Mouse (Mus musculus) midbrain, embryonic 10.5 days (tissue): ENCODE data around the gene Cep70. TPM values are rescaled to one million over a fixed set of nuclear protein-coding genes. Genes with fewer than 3 reads are reported as not detected.

Experiments used
- DNase-seq: peaks from one replicate; pipeline ENCODE4 v3.0.0-alpha.2; 2017; ENCODE audit warnings: low spot score
- H3K27ac ChIP-seq: fragments of 300-500 bp; sonication (generic); replicated peaks from 2 replicates; pipeline ENCODE4 v1.5.1; 2016; ENCODE audit warnings: mild to moderate bottlenecking
- H3K27me3 ChIP-seq: fragments of 300-500 bp; sonication (generic); 2 replicates; pipeline ENCODE4 v1.6.1; 2016; ENCODE audit warnings: low read depth, mild to moderate bottlenecking; ENCODE audit not compliant: poor library complexity, severe bottlenecking
- H3K36me3 ChIP-seq: fragments of 300-500 bp; sonication (generic); 2 replicates; pipeline ENCODE4 v1.6.1; 2016; ENCODE audit warnings: mild to moderate bottlenecking, moderate library complexity
- H3K4me1 ChIP-seq: fragments of 300-500 bp; sonication (generic); 2 replicates; pipeline ENCODE4 v1.6.1; 2016
- H3K4me3 ChIP-seq: fragments of 300-500 bp; sonication (generic); 2 replicates; pipeline ENCODE4 v1.5.1; 2016; ENCODE audit warnings: mild to moderate bottlenecking, moderate library complexity
- H3K9me3 ChIP-seq: fragments of 300-500 bp; sonication (generic); replicated peaks from 2 replicates; pipeline ENCODE4 v1.6.1; 2016; ENCODE audit warnings: mild to moderate bottlenecking
- WGBS: fragments of 180-500 bp; shearing (Covaris S2); methylation state at CpG from one replicate; pipeline ENCODE4 v1.1.7; 2016; 5-methylcytosine and 5-hydroxymethylcytosine counted together
- polyA plus RNA-seq: library from polyadenylated mRNA; unstranded; fragments of >200 nt; fragmentation: Nextera tagmentation; extraction: Ambion mirVana; gene quantifications from 2 replicates; pipeline ENCODE4 v1.2.1, GENCODE M21; 2016

Cep70 gene
- 37.8 and 41.6 TPM in 2 replicates for polyA plus RNA-seq

- H3K27ac ChIP-seq: peak within 1 kb of the TSS; percentile 92
- peaks cover 17% of the 10 kb centered on the region for H3K4me1 ChIP-seq
- peak within 1 kb of the TSS; percentile 91 for H3K4me3 ChIP-seq
- H3K9me3 ChIP-seq: no peaks in the 10 kb centered on the region; the same call in 1 of the 2 replicates
- peaks cover 4% of the 10 kb centered on the region for H3K27me3 ChIP-seq
- DNase-seq: peak; percentile 95
- under 1% methylated on average over 66 of the region's 66 CpGs for WGBS
- H3K36me3 ChIP-seq: peaks cover 10% of the 10 kb centered on the region; the same call in 1 of the 2 replicates
These were observed at the start of gene Cep70 for GRCm38 (mm10) chr9:99243190-99243894. TSS of gene Cep70 (plus strand) at chr9:99243367.

DNA sequence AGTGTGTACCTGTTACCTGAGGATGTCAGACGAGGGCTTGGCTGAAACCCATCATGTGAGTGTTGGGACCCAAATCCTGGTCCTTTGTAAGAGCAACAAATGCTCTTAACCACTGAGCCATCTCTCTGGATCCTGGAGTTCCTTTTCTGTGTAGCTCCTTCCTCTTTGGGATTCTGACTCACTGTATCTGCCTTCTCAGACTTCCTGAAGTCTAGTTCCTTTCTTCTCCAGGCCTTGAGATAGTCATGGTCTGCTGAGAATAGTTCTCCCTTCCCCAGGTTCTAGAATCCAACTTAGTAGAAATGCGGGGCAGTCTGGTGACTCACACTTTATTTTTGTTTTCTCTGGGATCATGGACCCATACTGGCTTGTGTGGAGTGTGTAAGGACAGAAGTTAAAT lies 30.5 kb upstream of the Cep70 start:
- peaks cover 7% of the 10 kb centered on the region; the same call in 1 of the 2 replicates for H3K4me1 ChIP-seq
- WGBS: 86% methylated on average over 2 of the region's 2 CpGs
- DNase-seq: no peak
- no peaks in the 10 kb centered on the region for H3K36me3 ChIP-seq
- no peak overlapping the region for H3K27ac ChIP-seq
- H3K9me3 ChIP-seq: no peaks in the 10 kb centered on the region
- no peak overlapping the region for H3K4me3 ChIP-seq
- H3K27me3 ChIP-seq: no peaks in the 10 kb centered on the region

DNA sequence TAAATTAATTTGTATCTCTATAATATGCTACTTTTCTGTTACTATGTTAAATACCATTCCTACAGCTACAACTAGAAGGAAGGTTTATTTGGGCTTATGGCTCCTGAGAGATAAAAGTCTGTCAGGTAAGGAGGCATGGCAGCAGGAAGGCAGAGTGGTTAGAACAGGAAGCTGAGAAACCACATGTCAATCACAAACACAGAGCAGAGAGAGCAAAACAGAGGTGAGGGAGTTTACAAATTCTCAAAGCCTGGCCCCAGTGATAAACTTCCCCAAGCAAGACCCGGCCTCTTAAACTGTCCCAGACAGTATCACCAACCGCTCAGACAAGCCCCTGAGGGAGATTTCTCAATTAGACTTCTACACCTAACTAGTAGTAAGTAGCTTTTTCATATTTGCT lies 27.0 kb upstream of the Cep70 start:
- H3K27ac ChIP-seq: no peak overlapping the region
- no peaks in the 10 kb centered on the region for H3K9me3 ChIP-seq
- no peak for DNase-seq
- no peaks in the 10 kb centered on the region for H3K27me3 ChIP-seq
- H3K4me1 ChIP-seq: peaks cover 10% of the 10 kb centered on the region
- WGBS: 77% methylated on average over 2 of the region's 2 CpGs
- H3K4me3 ChIP-seq: no peak overlapping the region
- no peaks in the 10 kb centered on the region for H3K36me3 ChIP-seq

- Histone ChIP-seq H3K27ac (peak overlapping the region; percentile 46), H3K9me3 (no peaks in the 10 kb centered on the region), H3K27me3 (no peaks in the 10 kb centered on the region), H3K4me3 (peak overlapping the region; percentile 14; the same call in 1 of the 2 replicates), H3K36me3 (no peaks in the 10 kb centered on the region), H3K4me1 (peaks cover 10% of the 10 kb centered on the region)
- WGBS: 23% methylated on average over 6 of the region's 6 CpGs
- peak; percentile 55 for DNase-seq
These were observed 25.0 kb upstream of the Cep70 start for GRCm38 (mm10) chr9:99217999-99218719.

DNA sequence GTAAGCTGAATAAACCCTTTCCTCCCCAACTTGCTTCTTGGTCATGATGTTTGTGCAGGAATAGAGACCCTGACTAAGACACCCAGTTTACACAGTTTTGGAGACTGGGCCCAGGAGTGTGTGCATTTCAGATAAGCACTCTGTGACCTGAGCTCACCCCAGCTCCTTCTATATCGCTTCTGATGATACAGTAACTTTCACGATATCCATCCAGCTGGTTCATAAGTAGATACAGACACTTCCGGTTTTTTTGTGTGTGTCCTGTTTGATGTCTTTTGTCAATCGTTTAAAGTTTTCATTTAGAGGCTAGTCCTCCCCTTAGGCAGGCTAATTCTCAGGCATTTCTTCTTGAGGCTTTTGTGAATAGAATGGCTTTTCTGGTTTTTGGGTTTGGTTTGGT lies 21.5 kb upstream of the Cep70 start:
- no peaks in the 10 kb centered on the region for H3K27me3 ChIP-seq
- no peak for DNase-seq
- 88% methylated on average over 4 of the region's 4 CpGs for WGBS
- no peak overlapping the region for H3K27ac ChIP-seq
- H3K4me3 ChIP-seq: no peak overlapping the region
- peaks cover 10% of the 10 kb centered on the region for H3K4me1 ChIP-seq
- no peaks in the 10 kb centered on the region for H3K36me3 ChIP-seq
- H3K9me3 ChIP-seq: no peaks in the 10 kb centered on the region

GRCm38 (mm10) chr9:99224583-99224982 lies 18.6 kb upstream of the Cep70 start:
- Histone ChIP-seq H3K27me3 (no peaks in the 10 kb centered on the region), H3K9me3 (no peaks in the 10 kb centered on the region), H3K4me1 (no peaks in the 10 kb centered on the region), H3K4me3 (no peak overlapping the region), H3K27ac (no peak overlapping the region), H3K36me3 (no peaks in the 10 kb centered on the region)
- 71% methylated on average over 3 of the region's 3 CpGs for WGBS
- DNase-seq: no peak

- Histone ChIP-seq H3K36me3 (no peaks in the 10 kb centered on the region), H3K27me3 (no peaks in the 10 kb centered on the region), H3K27ac (no peak overlapping the region), H3K4me3 (no peak overlapping the region), H3K4me1 (no peaks in the 10 kb centered on the region), H3K9me3 (no peaks in the 10 kb centered on the region)
- DNase-seq: no peak
- WGBS: 91% methylated on average over 14 of the region's 14 CpGs
These were observed 13.7 kb upstream of the Cep70 start for GRCm38 (mm10) chr9:99229450-99229849.

DNA sequence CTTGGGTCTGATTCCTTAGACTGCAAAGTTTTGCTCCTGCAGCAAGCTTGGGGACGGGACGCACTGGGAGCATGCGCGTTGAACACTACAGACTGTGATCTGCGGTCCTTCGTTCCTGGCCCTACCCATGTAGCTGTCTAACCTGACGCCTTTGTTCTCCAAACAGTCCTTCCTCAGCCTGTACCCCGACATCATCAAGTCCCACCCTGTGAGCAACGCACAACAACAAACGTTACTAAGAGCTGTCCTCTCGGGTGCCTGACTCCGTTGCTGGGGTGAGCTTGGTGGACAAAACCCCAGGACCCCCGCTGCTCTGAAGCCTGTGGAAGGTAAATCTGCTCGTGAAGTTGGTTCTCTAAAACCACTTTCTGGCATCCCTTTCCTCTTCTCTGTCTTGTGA lies 6.0 kb upstream of the Cep70 start, which contains the start of gene Faiml:
TSS of gene Faiml (minus strand) at position 101 of the 400 bp plus-strand sequence.
- H3K9me3 ChIP-seq: no peaks in the 10 kb centered on the region; the same call in 1 of the 2 replicates
- H3K4me1 ChIP-seq: no peaks in the 10 kb centered on the region
- no peak for DNase-seq
- WGBS: 86% methylated on average over 14 of the region's 14 CpGs
- no peaks in the 10 kb centered on the region for H3K36me3 ChIP-seq
- no peak within 1 kb of the TSS for H3K4me3 ChIP-seq
- H3K27ac ChIP-seq: no peak within 1 kb of the TSS
- H3K27me3 ChIP-seq: no peaks in the 10 kb centered on the region

DNA sequence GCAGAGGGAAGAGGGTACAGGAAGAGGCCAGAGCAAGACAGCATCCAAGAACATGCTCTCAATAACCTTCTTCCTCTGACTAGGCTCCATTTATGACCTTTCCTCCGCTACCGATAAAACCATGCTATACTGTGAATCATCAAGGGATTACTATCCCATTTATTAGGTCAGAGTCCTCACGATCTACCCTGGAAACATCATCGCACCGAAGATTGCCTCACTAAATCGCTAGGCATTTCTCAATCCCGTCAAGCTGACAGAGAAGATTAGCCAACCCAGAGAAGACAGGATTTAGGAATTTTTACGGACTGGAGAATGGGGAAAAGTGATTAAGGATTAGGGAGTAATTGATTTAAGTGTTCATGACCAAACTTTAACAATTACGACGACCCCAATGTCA lies 4.9 kb upstream of the Cep70 start:
- WGBS: 80% methylated on average over 10 of the region's 10 CpGs
- no peak for DNase-seq
- Histone ChIP-seq H3K9me3 (no peaks in the 10 kb centered on the region; the same call in 1 of the 2 replicates), H3K36me3 (no peaks in the 10 kb centered on the region), H3K4me1 (peaks cover 7% of the 10 kb centered on the region), H3K27ac (no peak overlapping the region), H3K27me3 (peaks cover 4% of the 10 kb centered on the region), H3K4me3 (no peak overlapping the region)

- H3K4me3 ChIP-seq: no peak overlapping the region
- peaks cover 16% of the 10 kb centered on the region for H3K4me1 ChIP-seq
- no peak for DNase-seq
- H3K27me3 ChIP-seq: peaks cover 4% of the 10 kb centered on the region
- 76% methylated on average over 1 of the region's 1 CpGs for WGBS
- H3K36me3 ChIP-seq: no peaks in the 10 kb centered on the region
- H3K27ac ChIP-seq: no peak overlapping the region
- no peaks in the 10 kb centered on the region; the same call in 1 of the 2 replicates for H3K9me3 ChIP-seq
These were observed 3.9 kb upstream of the Cep70 start for GRCm38 (mm10) chr9:99239256-99239655.

DNA sequence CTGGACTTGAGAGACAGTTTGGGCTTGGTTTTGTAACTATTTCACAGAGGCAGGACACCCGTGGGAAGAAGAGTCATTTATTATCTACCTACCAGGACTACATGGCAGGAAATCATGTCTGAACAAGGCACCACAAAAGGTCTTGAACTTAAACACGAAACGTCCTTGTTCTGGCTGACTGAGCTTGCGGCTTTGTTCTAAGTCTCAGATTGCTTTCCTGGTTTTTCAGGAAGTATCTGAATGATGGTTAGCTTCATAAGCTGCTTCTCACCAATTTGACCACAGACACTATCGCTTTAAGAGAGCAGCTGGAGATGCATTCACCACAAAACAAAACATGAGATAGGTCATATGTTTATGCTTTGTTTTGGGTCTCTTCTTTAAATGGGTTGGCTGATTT lies 2.6 kb upstream of the Cep70 start:
- Histone ChIP-seq H3K36me3 (no peaks in the 10 kb centered on the region), H3K27ac (no peak overlapping the region), H3K4me1 (peaks cover 17% of the 10 kb centered on the region), H3K4me3 (no peak overlapping the region), H3K27me3 (peaks cover 4% of the 10 kb centered on the region), H3K9me3 (no peaks in the 10 kb centered on the region; the same call in 1 of the 2 replicates)
- WGBS: 85% methylated on average over 5 of the region's 5 CpGs
- DNase-seq: no peak

DNA sequence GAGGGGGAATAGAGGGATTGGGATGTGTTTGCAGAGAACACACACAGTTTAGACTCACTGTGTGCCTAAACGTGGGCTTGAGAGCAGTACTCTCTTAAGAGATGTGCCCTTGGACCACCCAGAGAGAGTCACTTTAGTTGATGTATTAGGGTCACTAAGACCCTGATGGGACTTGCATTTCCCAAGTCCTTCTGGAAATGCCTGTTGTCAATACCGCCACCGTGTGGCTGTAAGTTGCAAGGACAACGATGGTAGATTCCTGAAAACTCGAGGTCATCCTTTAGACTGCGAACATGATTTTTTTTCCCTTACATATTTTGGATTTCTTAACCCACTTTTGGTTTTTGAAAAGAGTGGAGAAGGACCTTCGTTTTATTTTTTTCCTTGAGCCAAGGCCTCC lies 1.1 kb upstream of the Cep70 start:
- H3K27me3 ChIP-seq: peaks cover 4% of the 10 kb centered on the region
- DNase-seq: peak; percentile 65
- H3K9me3 ChIP-seq: no peaks in the 10 kb centered on the region; the same call in 1 of the 2 replicates
- peaks cover 17% of the 10 kb centered on the region for H3K4me1 ChIP-seq
- H3K4me3 ChIP-seq: no peak overlapping the region
- 7% methylated on average over 7 of the region's 7 CpGs for WGBS
- 0 out of 2 replicates have a peak, but pooled peaks cover 3% of the 10 kb centered on the region for H3K36me3 ChIP-seq
- H3K27ac ChIP-seq: no peak overlapping the region
